Mouse (Mus musculus): Measurements from ENCODE around the gene Zdhhc11. TPM values are rescaled to one million over a fixed set of nuclear protein-coding genes. Genes with fewer than 3 reads are reported as not detected.
A peak's percentile ranks its signal among the peaks of the same experiment; 100 is the strongest.

The Zdhhc11 gene
- polyA plus RNA-seq, 1 experiment from 2014 or later, result not detected

GRCm38 (mm10) chr13:73954666-73955065, 9.0 kb upstream of the Zdhhc11 start:
- peaks cover 70% of the 10 kb centered on the region for H3K36me3 ChIP-seq (ENCODE audit: control insufficient read depth, insufficient read depth, low read length)

GRCm38 (mm10) chr13:73955531-73955930, 8.1 kb upstream of the Zdhhc11 start:
- Histone ChIP-seq H3K27ac (ENCODE audit: low read length) (no peak overlapping the region), H3K27me3 (ENCODE audit: control insufficient read depth, insufficient read depth, low read length) (no peaks in the 10 kb centered on the region), H3K36me3 (ENCODE audit: control insufficient read depth, insufficient read depth, low read length) (peaks cover 69% of the 10 kb centered on the region), H3K9ac (replicated peaks; ENCODE audit: low read depth, low read length) (no peak overlapping the region), H3K9me3 (ENCODE audit: control insufficient read depth, low read depth, low read length) (no peaks in the 10 kb centered on the region), H3K4me1 (ENCODE audit: control insufficient read depth, insufficient read depth, low read length) (no peaks in the 10 kb centered on the region), H3K4me3 (ENCODE audit: low read depth, low read length) (no peak overlapping the region), H3K4me2 (replicated peaks; ENCODE audit: low read depth, low read length) (no peak overlapping the region)
- 89% methylated on average over 5 of the region's 5 CpGs for WGBS
- ATAC-seq (ENCODE audit: insufficient number of reproducible peaks, insufficient read depth, low FRiP score, low read depth), result no peak

More at GRCm38 (mm10) chr13:73954666-73955065, 9.0 kb upstream of the Zdhhc11 start:
- no peaks in the 10 kb centered on the region for H3K9me3 ChIP-seq (ENCODE audit: control insufficient read depth, low read depth, low read length)
- H3K9ac ChIP-seq (replicated peaks; ENCODE audit: low read depth, low read length), result no peak overlapping the region
- no peak for ATAC-seq (ENCODE audit: insufficient number of reproducible peaks, insufficient read depth, low FRiP score, low read depth)
- H3K4me3 ChIP-seq (ENCODE audit: low read depth, low read length), result no peak overlapping the region
- H3K4me2 ChIP-seq (replicated peaks; ENCODE audit: low read depth, low read length), result no peak overlapping the region
- no peak overlapping the region for H3K27ac ChIP-seq (ENCODE audit: low read length)
- H3K27me3 ChIP-seq (ENCODE audit: control insufficient read depth, insufficient read depth, low read length), result no peaks in the 10 kb centered on the region
- 73% methylated on average over 6 of the region's 6 CpGs for WGBS
- no peaks in the 10 kb centered on the region for H3K4me1 ChIP-seq (ENCODE audit: control insufficient read depth, insufficient read depth, low read length)

- Histone ChIP-seq H3K4me1 (ENCODE audit: control insufficient read depth, insufficient read depth, low read length) (no peaks in the 10 kb centered on the region), H3K4me3 (ENCODE audit: low read depth, low read length) (no peak overlapping the region), H3K27me3 (ENCODE audit: control insufficient read depth, insufficient read depth, low read length) (no peaks in the 10 kb centered on the region), H3K4me2 (replicated peaks; ENCODE audit: low read depth, low read length) (no peak overlapping the region), H3K36me3 (ENCODE audit: control insufficient read depth, insufficient read depth, low read length) (peaks cover 51% of the 10 kb centered on the region), H3K9me3 (ENCODE audit: control insufficient read depth, low read depth, low read length) (no peaks in the 10 kb centered on the region), H3K9ac (replicated peaks; ENCODE audit: low read depth, low read length) (no peak overlapping the region), H3K27ac (ENCODE audit: low read length) (no peak overlapping the region)
- no peak for ATAC-seq (ENCODE audit: insufficient number of reproducible peaks, insufficient read depth, low FRiP score, low read depth)
- 93% methylated on average over 10 of the region's 10 CpGs for WGBS
These were observed 3.5 kb upstream of the Zdhhc11 start for GRCm38 (mm10) chr13:73960117-73960652.

- no peak for ATAC-seq (ENCODE audit: insufficient number of reproducible peaks, insufficient read depth, low FRiP score, low read depth)
These were observed 2.5 kb upstream of the Zdhhc11 start for GRCm38 (mm10) chr13:73961177-73961576.

GRCm38 (mm10) chr13:73970545-73971448, 7.1 kb downstream of the Zdhhc11 start:
- peak; percentile 72; the same call in 1 of the 2 replicates for ATAC-seq (ENCODE audit: insufficient number of reproducible peaks, insufficient read depth, low FRiP score, low read depth)
- Histone ChIP-seq H3K27ac (ENCODE audit: low read length) (no peak overlapping the region), H3K4me3 (ENCODE audit: low read depth, low read length) (no peak overlapping the region), H3K36me3 (ENCODE audit: control insufficient read depth, insufficient read depth, low read length) (no peaks in the 10 kb centered on the region), H3K27me3 (ENCODE audit: control insufficient read depth, insufficient read depth, low read length) (no peaks in the 10 kb centered on the region), H3K9ac (replicated peaks; ENCODE audit: low read depth, low read length) (no peak overlapping the region), H3K4me1 (ENCODE audit: control insufficient read depth, insufficient read depth, low read length) (peaks cover 3% of the 10 kb centered on the region; the same call in 1 of the 2 replicates), H3K4me2 (replicated peaks; ENCODE audit: low read depth, low read length) (no peak overlapping the region), H3K9me3 (ENCODE audit: control insufficient read depth, low read depth, low read length) (no peaks in the 10 kb centered on the region)
- WGBS, result 29% methylated on average over 12 of the region's 12 CpGs

More at GRCm38 (mm10) chr13:73961177-73961576, 2.5 kb upstream of the Zdhhc11 start:
- Histone ChIP-seq H3K4me3 (ENCODE audit: low read depth, low read length) (no peak overlapping the region), H3K4me2 (replicated peaks; ENCODE audit: low read depth, low read length) (no peak overlapping the region), H3K27me3 (ENCODE audit: control insufficient read depth, insufficient read depth, low read length) (no peaks in the 10 kb centered on the region), H3K9ac (replicated peaks; ENCODE audit: low read depth, low read length) (no peak overlapping the region), H3K36me3 (ENCODE audit: control insufficient read depth, insufficient read depth, low read length) (peaks cover 41% of the 10 kb centered on the region), H3K4me1 (ENCODE audit: control insufficient read depth, insufficient read depth, low read length) (no peaks in the 10 kb centered on the region), H3K9me3 (ENCODE audit: control insufficient read depth, low read depth, low read length) (no peaks in the 10 kb centered on the region), H3K27ac (ENCODE audit: low read length) (no peak overlapping the region)
- WGBS, result 87% methylated on average over 4 of the region's 4 CpGs

GRCm38 (mm10) chr13:73974523-73974922, 10.9 kb downstream of the Zdhhc11 start:
- Histone ChIP-seq H3K9me3 (ENCODE audit: control insufficient read depth, low read depth, low read length) (no peaks in the 10 kb centered on the region), H3K27me3 (ENCODE audit: control insufficient read depth, insufficient read depth, low read length) (no peaks in the 10 kb centered on the region), H3K4me3 (ENCODE audit: low read depth, low read length) (no peak overlapping the region), H3K27ac (ENCODE audit: low read length) (no peak overlapping the region), H3K4me1 (ENCODE audit: control insufficient read depth, insufficient read depth, low read length) (peaks cover 3% of the 10 kb centered on the region; the same call in 1 of the 2 replicates), H3K9ac (replicated peaks; ENCODE audit: low read depth, low read length) (no peak overlapping the region), H3K36me3 (ENCODE audit: control insufficient read depth, insufficient read depth, low read length) (no peaks in the 10 kb centered on the region), H3K4me2 (replicated peaks; ENCODE audit: low read depth, low read length) (no peak overlapping the region)
- WGBS, result 89% methylated on average over 3 of the region's 3 CpGs
- no peak for ATAC-seq (ENCODE audit: insufficient number of reproducible peaks, insufficient read depth, low FRiP score, low read depth)

GRCm38 (mm10) chr13:73976935-73977334, 13.3 kb downstream of the Zdhhc11 start:
- Histone ChIP-seq H3K27me3 (ENCODE audit: control insufficient read depth, insufficient read depth, low read length) (no peaks in the 10 kb centered on the region), H3K27ac (ENCODE audit: low read length) (no peak overlapping the region), H3K4me3 (ENCODE audit: low read depth, low read length) (no peak overlapping the region), H3K36me3 (ENCODE audit: control insufficient read depth, insufficient read depth, low read length) (no peaks in the 10 kb centered on the region), H3K9me3 (ENCODE audit: control insufficient read depth, low read depth, low read length) (no peaks in the 10 kb centered on the region), H3K4me2 (replicated peaks; ENCODE audit: low read depth, low read length) (no peak overlapping the region), H3K4me1 (ENCODE audit: control insufficient read depth, insufficient read depth, low read length) (no peaks in the 10 kb centered on the region), H3K9ac (replicated peaks; ENCODE audit: low read depth, low read length) (no peak overlapping the region)
- no peak for ATAC-seq (ENCODE audit: insufficient number of reproducible peaks, insufficient read depth, low FRiP score, low read depth)
- WGBS, result 84% methylated on average over 5 of the region's 5 CpGs

- WGBS, result 64% methylated on average over 5 of the region's 5 CpGs
- Histone ChIP-seq H3K4me1 (ENCODE audit: control insufficient read depth, insufficient read depth, low read length) (no peaks in the 10 kb centered on the region), H3K9me3 (ENCODE audit: control insufficient read depth, low read depth, low read length) (no peaks in the 10 kb centered on the region), H3K4me3 (ENCODE audit: low read depth, low read length) (no peak overlapping the region), H3K27ac (ENCODE audit: low read length) (no peak overlapping the region), H3K36me3 (ENCODE audit: control insufficient read depth, insufficient read depth, low read length) (no peaks in the 10 kb centered on the region), H3K4me2 (replicated peaks; ENCODE audit: low read depth, low read length) (no peak overlapping the region), H3K27me3 (ENCODE audit: control insufficient read depth, insufficient read depth, low read length) (no peaks in the 10 kb centered on the region), H3K9ac (replicated peaks; ENCODE audit: low read depth, low read length) (no peak overlapping the region)
- no peak for ATAC-seq (ENCODE audit: insufficient number of reproducible peaks, insufficient read depth, low FRiP score, low read depth)
These were observed 26.7 kb downstream of the Zdhhc11 start for GRCm38 (mm10) chr13:73990325-73990724.
